Mouse (Mus musculus) midbrain, embryonic 15.5 days (tissue): ENCODE measurements around the gene Pde3a. TPM values are rescaled to one million over a fixed set of nuclear protein-coding genes. Genes with fewer than 3 reads are reported as not detected.

Experiments used
- ATAC-seq: fragments of 200-750 bp; cut with Nextera tagmentation; replicated peaks from 2 replicates; pipeline ENCODE4 v1.8.0; 2017; ENCODE audit warnings: moderate TSS enrichment
- H3K27ac ChIP-seq: fragments of 300-500 bp; sonication (generic); 2 replicates; pipeline ENCODE4 v1.5.1; 2015; ENCODE audit warnings: mild to moderate bottlenecking, inconsistent platforms
- H3K27me3 ChIP-seq: fragments of 300-500 bp; sonication (generic); replicated peaks from 2 replicates; pipeline ENCODE4 v1.6.1; 2015; ENCODE audit warnings: inconsistent platforms
- H3K36me3 ChIP-seq: fragments of 300-500 bp; sonication (generic); replicated peaks from 2 replicates; pipeline ENCODE4 v1.6.1; 2015; ENCODE audit warnings: inconsistent platforms
- H3K4me1 ChIP-seq: fragments of 300-500 bp; sonication (generic); 2 replicates; pipeline ENCODE4 v1.6.1; 2015; ENCODE audit warnings: inconsistent platforms
- H3K4me2 ChIP-seq: fragments of 300-500 bp; sonication (generic); 2 replicates; pipeline ENCODE4 v1.6.1; 2015; ENCODE audit warnings: inconsistent platforms, mild to moderate bottlenecking, moderate library complexity
- H3K4me3 ChIP-seq: fragments of 300-500 bp; sonication (generic); 2 replicates; pipeline ENCODE4 v1.5.1; 2015; ENCODE audit warnings: mild to moderate bottlenecking, inconsistent platforms
- H3K9ac ChIP-seq: fragments of 300-500 bp; sonication (generic); 2 replicates; pipeline ENCODE4 v1.6.1; 2015; ENCODE audit warnings: mild to moderate bottlenecking, inconsistent platforms
- H3K9me3 ChIP-seq: fragments of 300-500 bp; sonication (generic); 2 replicates; pipeline ENCODE4 v1.6.1; 2016; ENCODE audit warnings: inconsistent platforms
- whole genome bisulfite sequencing: fragments of 180-500 bp; shearing (Covaris S2); methylation state at CpG from one replicate; pipeline ENCODE4 v1.1.7; 2015; ENCODE audit warnings: mixed read lengths; 5-methylcytosine and 5-hydroxymethylcytosine counted together
- polyA plus RNA-seq: library from polyadenylated mRNA; unstranded; fragments of >200 nt; fragmentation: Nextera tagmentation; extraction: Ambion mirVana; gene quantifications from 2 replicates; pipeline ENCODE4 v1.2.1, GENCODE M21; 2015

Pde3a gene
- polyA plus RNA-seq, 1 experiment from 2014 or later: 2.9 TPM

DNA sequence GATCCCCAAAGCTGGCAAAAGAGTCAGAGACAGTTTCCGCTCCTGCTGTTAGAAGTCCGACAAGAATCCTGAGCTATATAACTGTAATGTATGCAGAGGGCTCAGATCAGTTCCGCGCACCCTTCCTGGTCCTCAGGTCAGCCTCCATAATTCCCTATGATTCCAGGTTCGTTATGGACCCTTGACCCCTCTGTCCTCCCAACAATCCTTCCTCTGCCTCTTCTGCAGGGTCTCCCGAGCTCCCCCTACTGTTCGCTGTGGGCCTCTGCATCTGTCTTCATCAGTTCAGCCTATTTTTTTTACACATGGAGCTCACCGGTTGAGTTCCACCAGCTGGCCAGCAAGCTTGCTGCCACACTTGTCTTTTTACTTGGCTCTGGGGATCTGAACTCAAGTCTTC is 88.6 kb downstream of the Pde3a start:
- H3K4me2 ChIP-seq: no peak overlapping the region
- no peak overlapping the region for H3K27ac ChIP-seq
- WGBS: 55% methylated on average over 8 of the region's 8 CpGs
- no peak overlapping the region for H3K4me3 ChIP-seq
- no peak for ATAC-seq
- no peaks in the 10 kb centered on the region for H3K27me3 ChIP-seq
- no peaks in the 10 kb centered on the region for H3K36me3 ChIP-seq
- H3K9me3 ChIP-seq: no peaks in the 10 kb centered on the region
- no peak overlapping the region for H3K9ac ChIP-seq
- no peaks in the 10 kb centered on the region for H3K4me1 ChIP-seq

DNA sequence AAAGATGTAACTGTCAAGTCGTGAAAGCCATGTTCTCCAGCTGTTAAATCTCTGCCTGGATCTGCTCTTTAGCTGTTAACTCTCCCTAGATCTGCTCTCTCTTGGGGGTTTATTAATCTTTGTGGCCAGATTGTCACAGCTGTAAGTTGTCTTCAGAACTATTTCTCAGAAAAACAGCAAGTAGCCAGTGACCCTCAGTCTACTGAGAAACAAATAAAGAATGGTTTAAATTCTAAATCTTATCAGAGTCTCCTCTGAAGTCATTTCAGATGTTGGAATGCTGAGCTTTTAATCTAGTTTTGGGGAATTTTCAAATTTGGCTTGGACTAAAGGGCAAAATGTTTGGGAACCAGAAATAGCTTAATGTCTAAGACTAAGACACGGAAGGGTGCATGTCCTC is 92.3 kb downstream of the Pde3a start:
- Histone ChIP-seq H3K27me3 (no peaks in the 10 kb centered on the region), H3K4me2 (no peak overlapping the region), H3K9me3 (no peaks in the 10 kb centered on the region), H3K9ac (no peak overlapping the region), H3K4me3 (no peak overlapping the region), H3K36me3 (no peaks in the 10 kb centered on the region), H3K27ac (no peak overlapping the region), H3K4me1 (no peaks in the 10 kb centered on the region)
- ATAC-seq: no peak
- 73% methylated on average over 2 of the region's 2 CpGs for WGBS

GRCm38 (mm10) chr6:141347870-141348269 is 98.8 kb downstream of the Pde3a start:
- H3K9ac ChIP-seq: no peak overlapping the region
- no peaks in the 10 kb centered on the region for H3K4me1 ChIP-seq
- WGBS: 76% methylated on average over 4 of the region's 4 CpGs
- H3K4me2 ChIP-seq: no peak overlapping the region
- H3K27ac ChIP-seq: no peak overlapping the region
- H3K4me3 ChIP-seq: no peak overlapping the region
- H3K9me3 ChIP-seq: no peaks in the 10 kb centered on the region
- H3K27me3 ChIP-seq: no peaks in the 10 kb centered on the region
- no peak for ATAC-seq
- H3K36me3 ChIP-seq: no peaks in the 10 kb centered on the region

DNA sequence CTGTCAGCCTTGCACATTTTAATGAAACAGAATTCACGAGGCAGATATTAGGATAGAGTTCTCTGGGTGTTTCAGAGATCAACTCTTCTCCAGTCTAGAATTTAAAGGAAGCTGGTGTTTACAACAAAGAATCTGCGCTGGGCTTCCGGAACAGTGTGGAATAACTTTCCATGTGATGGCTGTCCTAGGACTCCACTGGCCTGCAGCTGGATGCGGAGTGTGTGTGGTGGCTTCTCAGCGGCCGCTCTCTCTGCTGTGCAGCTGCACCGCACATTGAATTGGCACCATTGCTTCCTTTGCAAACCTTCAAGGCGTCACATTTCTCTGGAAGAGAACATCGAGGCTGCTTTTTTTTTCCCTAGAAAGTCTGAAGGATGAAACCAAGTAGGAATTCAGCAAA is 99.5 kb downstream of the Pde3a start:
- no peaks in the 10 kb centered on the region for H3K4me1 ChIP-seq
- H3K9ac ChIP-seq: no peak overlapping the region
- H3K27ac ChIP-seq: no peak overlapping the region
- no peak overlapping the region for H3K4me3 ChIP-seq
- no peak overlapping the region for H3K4me2 ChIP-seq
- no peak for ATAC-seq
- WGBS: 92% methylated on average over 9 of the region's 9 CpGs
- no peaks in the 10 kb centered on the region for H3K9me3 ChIP-seq
- H3K27me3 ChIP-seq: no peaks in the 10 kb centered on the region
- no peaks in the 10 kb centered on the region for H3K36me3 ChIP-seq

GRCm38 (mm10) chr6:141350261-141350660 is 101.2 kb downstream of the Pde3a start:
- Histone ChIP-seq H3K4me2 (no peak overlapping the region), H3K36me3 (no peaks in the 10 kb centered on the region), H3K4me1 (no peaks in the 10 kb centered on the region), H3K4me3 (no peak overlapping the region), H3K9ac (no peak overlapping the region), H3K27ac (no peak overlapping the region), H3K9me3 (no peaks in the 10 kb centered on the region), H3K27me3 (no peaks in the 10 kb centered on the region)
- 92% methylated on average over 5 of the region's 5 CpGs for WGBS
- no peak for ATAC-seq

DNA sequence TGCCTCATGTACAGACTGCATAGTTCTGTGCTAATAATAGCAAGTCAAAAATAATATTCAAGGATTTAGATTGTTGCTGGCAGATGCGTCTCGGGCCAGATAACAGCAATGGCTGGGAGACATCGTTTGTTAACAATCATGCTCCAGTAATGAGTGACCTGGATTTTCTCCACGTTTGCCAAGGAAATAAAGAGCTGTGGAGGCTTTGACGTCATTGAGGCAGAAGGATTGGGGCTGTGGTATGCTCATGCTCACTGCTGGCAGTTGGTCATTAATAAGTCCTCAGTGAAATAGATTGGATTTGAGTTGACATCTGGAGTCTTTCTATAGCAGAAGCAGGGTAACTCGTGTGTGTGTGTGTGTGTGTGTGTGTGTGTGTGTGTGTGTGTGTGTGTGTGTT is 103.2 kb downstream of the Pde3a start:
- H3K4me1 ChIP-seq: no peaks in the 10 kb centered on the region
- no peak for ATAC-seq
- H3K36me3 ChIP-seq: no peaks in the 10 kb centered on the region
- no peak overlapping the region for H3K27ac ChIP-seq
- H3K27me3 ChIP-seq: no peaks in the 10 kb centered on the region
- no peak overlapping the region for H3K9ac ChIP-seq
- no peak overlapping the region for H3K4me2 ChIP-seq
- no peak overlapping the region for H3K4me3 ChIP-seq
- H3K9me3 ChIP-seq: no peaks in the 10 kb centered on the region
- WGBS: 59% methylated on average over 6 of the region's 6 CpGs

DNA sequence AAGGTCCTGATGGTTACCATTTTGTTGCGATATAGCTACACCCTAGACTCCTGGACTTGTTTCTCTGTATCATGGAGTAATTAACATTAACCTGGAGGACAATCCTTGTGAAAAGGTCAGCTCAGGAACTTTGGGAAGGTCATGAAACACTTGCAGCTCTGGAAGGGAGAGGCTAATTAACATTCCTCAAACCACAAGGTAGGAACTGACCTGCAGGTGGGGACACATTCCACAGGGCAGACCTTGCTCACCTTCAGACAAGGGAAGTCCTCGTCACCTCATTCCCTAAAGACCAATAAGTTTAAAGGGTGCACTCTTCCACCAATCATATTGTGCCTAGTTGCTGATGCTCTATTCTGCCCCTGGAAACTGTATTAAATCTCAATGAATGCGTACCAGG is 114.6 kb downstream of the Pde3a start:
- Histone ChIP-seq H3K27me3 (no peaks in the 10 kb centered on the region), H3K9ac (no peak overlapping the region), H3K4me3 (no peak overlapping the region), H3K27ac (no peak overlapping the region), H3K4me1 (no peaks in the 10 kb centered on the region), H3K9me3 (no peaks in the 10 kb centered on the region), H3K36me3 (no peaks in the 10 kb centered on the region), H3K4me2 (no peak overlapping the region)
- no peak for ATAC-seq
- 95% methylated on average over 3 of the region's 3 CpGs for WGBS

DNA sequence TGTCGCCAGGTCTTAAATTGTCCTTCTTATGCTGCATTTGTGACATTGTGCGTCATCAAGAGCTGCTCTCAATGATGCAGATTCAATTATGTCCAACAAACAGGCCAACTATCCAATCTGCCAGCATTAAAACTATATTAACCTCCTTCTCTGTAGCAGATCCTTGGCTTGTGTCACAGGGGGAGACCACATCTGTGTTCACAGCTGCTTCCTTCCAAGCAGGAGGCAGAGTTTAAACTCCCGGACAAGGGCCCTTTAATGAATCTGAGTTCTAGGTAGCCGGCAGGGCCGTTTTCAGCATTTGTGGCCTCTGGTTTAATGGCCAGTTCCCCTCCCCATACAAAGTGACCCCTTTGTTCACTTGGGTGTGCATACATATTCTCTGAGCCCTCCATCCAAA is 118.0 kb downstream of the Pde3a start:
- no peak for ATAC-seq
- no peak overlapping the region for H3K27ac ChIP-seq
- no peaks in the 10 kb centered on the region for H3K9me3 ChIP-seq
- no peaks in the 10 kb centered on the region for H3K27me3 ChIP-seq
- H3K4me3 ChIP-seq: no peak overlapping the region
- no peaks in the 10 kb centered on the region for H3K36me3 ChIP-seq
- no peaks in the 10 kb centered on the region for H3K4me1 ChIP-seq
- no peak overlapping the region for H3K9ac ChIP-seq
- 75% methylated on average over 5 of the region's 5 CpGs for WGBS
- H3K4me2 ChIP-seq: no peak overlapping the region

GRCm38 (mm10) chr6:141372697-141373096 is 123.6 kb downstream of the Pde3a start:
- no peaks in the 10 kb centered on the region for H3K9me3 ChIP-seq
- ATAC-seq: no peak
- H3K27me3 ChIP-seq: no peaks in the 10 kb centered on the region
- H3K4me2 ChIP-seq: no peak overlapping the region
- no peak overlapping the region for H3K9ac ChIP-seq
- no peaks in the 10 kb centered on the region for H3K36me3 ChIP-seq
- no peak overlapping the region for H3K27ac ChIP-seq
- no peaks in the 10 kb centered on the region for H3K4me1 ChIP-seq
- 58% methylated on average over 2 of the region's 2 CpGs for WGBS
- no peak overlapping the region for H3K4me3 ChIP-seq

DNA sequence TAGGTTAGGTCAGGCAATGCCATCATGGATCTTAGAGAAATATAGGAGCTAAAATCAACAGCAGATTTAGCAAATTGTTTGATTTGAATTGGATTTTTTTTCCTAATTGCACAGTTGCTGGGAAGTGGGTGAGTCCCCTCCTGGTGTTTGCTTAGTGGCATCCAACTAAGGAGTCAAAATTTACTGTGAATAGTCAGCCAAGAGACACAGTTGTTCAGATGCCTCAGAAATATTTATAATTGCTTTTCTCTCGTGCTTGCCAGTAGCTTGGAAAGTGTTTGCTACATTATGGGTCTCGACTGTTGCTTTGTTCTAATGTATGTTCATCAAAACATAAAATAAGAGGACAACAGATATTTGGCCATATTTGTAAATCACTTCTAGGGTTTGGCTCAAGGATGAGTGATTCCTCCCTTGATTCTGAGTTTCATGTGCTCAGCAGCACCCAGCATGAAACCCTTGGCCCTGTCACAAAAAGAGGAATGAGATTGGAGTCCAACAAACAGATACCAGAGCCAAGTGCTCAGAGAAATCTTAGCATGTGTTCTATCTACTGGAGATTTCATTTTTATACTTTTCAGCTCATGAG is 125.5 kb downstream of the Pde3a start:
- no peaks in the 10 kb centered on the region for H3K9me3 ChIP-seq
- no peaks in the 10 kb centered on the region for H3K36me3 ChIP-seq
- H3K9ac ChIP-seq: no peak overlapping the region
- ATAC-seq: no peak
- no peak overlapping the region for H3K4me2 ChIP-seq
- no peaks in the 10 kb centered on the region for H3K27me3 ChIP-seq
- H3K4me1 ChIP-seq: no peaks in the 10 kb centered on the region
- H3K27ac ChIP-seq: no peak overlapping the region
- H3K4me3 ChIP-seq: no peak overlapping the region
- WGBS: 79% methylated on average over 2 of the region's 2 CpGs

GRCm38 (mm10) chr6:141375155-141375554 is 126.1 kb downstream of the Pde3a start:
- ATAC-seq: no peak
- no peaks in the 10 kb centered on the region for H3K4me1 ChIP-seq
- no peak overlapping the region for H3K9ac ChIP-seq
- no peak overlapping the region for H3K27ac ChIP-seq
- no peaks in the 10 kb centered on the region for H3K9me3 ChIP-seq
- no peaks in the 10 kb centered on the region for H3K36me3 ChIP-seq
- no peaks in the 10 kb centered on the region for H3K27me3 ChIP-seq
- no peak overlapping the region for H3K4me3 ChIP-seq
- 78% methylated on average over 4 of the region's 4 CpGs for WGBS
- no peak overlapping the region for H3K4me2 ChIP-seq

- Histone ChIP-seq H3K4me3 (no peak overlapping the region), H3K36me3 (no peaks in the 10 kb centered on the region), H3K9me3 (no peaks in the 10 kb centered on the region), H3K9ac (no peak overlapping the region), H3K27ac (peak overlapping the region; percentile 31; the same call in 1 of the 2 replicates), H3K27me3 (no peaks in the 10 kb centered on the region), H3K4me1 (peaks cover 13% of the 10 kb centered on the region), H3K4me2 (peak overlapping the region; percentile 17)
- WGBS: 37% methylated on average over 12 of the region's 12 CpGs
- peak; percentile 77 for ATAC-seq
Measured at GRCm38 (mm10) chr6:141380927-141381326, 131.9 kb downstream of the Pde3a start.

- Histone ChIP-seq H3K4me1 (peaks cover 13% of the 10 kb centered on the region), H3K9me3 (no peaks in the 10 kb centered on the region), H3K4me2 (peak overlapping the region; percentile 17), H3K4me3 (no peak overlapping the region), H3K27me3 (no peaks in the 10 kb centered on the region), H3K9ac (no peak overlapping the region), H3K36me3 (no peaks in the 10 kb centered on the region), H3K27ac (peak overlapping the region; percentile 31; the same call in 1 of the 2 replicates)
- ATAC-seq: peak; percentile 79
- WGBS: 49% methylated on average over 8 of the region's 8 CpGs
Measured at GRCm38 (mm10) chr6:141381473-141381872, 132.4 kb downstream of the Pde3a start.
